Mouse (Mus musculus) ovary, adult 2 months (tissue): ENCODE measurements around the gene Kif3b. TPM values are rescaled to one million over a fixed set of nuclear protein-coding genes. Genes with fewer than 3 reads are reported as not detected.

ENCODE experiments used
- polyA plus RNA-seq: library from polyadenylated mRNA; depleted of rRNA; stranded (reverse); fragments of >200 nt; gene quantifications from 2 replicates; pipeline ENCODE4 v1.2.3, GENCODE M21; 2012; rRNA removed

The Kif3b gene
- polyA plus RNA-seq, result 7.2 and 9.1 TPM in 2 replicates

DNA sequence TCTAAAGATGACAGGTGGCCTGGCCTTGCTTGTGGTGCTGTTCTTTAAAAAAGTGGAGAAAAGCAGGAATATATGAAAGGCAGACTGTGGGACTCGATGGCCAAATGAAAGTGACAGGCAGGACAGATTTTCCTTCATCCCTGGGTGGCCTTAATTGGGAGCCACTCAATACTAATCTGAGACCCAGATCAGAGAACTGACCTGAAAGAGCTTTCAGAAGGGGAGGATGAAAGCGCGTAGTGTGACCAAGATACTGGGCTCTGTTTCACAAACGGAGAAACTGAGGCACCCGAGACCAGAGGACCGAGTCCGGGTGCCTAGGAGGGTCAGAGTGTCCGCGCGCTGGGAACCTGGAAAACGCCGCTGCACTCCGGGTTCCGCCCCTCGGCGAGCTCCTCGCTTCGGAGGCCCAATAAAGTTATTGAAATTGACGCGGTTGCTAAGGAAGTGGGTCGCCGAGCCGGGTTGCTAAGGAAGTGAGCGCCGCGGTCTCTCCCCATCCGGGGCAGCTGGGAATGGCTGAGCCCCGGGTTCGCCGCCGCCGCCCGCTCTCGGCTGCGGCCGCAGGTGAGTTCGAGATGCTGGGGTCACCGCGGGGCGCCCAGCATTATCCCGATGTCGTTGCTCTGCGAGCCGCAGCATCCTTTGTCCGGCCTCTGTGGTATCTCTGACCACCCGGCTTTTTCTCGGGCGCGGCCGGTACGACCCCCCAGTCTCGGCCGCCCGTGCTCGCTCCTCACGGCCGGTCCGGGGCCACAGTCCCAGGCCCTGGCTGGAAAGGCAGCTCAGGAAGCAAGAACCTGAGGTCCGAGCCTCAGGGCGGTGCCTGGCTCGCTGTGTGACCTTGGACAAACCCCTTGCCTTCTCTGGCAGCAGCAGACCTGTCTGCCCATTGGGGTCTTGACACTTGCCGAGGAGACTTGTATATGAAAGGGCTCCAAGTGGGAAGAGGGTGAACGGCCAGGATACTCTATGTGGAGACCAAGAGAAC is at the start of gene Kif3b:
TSS of gene Kif3b (plus strand) at position 476 of the 991 bp plus-strand sequence.

DNA sequence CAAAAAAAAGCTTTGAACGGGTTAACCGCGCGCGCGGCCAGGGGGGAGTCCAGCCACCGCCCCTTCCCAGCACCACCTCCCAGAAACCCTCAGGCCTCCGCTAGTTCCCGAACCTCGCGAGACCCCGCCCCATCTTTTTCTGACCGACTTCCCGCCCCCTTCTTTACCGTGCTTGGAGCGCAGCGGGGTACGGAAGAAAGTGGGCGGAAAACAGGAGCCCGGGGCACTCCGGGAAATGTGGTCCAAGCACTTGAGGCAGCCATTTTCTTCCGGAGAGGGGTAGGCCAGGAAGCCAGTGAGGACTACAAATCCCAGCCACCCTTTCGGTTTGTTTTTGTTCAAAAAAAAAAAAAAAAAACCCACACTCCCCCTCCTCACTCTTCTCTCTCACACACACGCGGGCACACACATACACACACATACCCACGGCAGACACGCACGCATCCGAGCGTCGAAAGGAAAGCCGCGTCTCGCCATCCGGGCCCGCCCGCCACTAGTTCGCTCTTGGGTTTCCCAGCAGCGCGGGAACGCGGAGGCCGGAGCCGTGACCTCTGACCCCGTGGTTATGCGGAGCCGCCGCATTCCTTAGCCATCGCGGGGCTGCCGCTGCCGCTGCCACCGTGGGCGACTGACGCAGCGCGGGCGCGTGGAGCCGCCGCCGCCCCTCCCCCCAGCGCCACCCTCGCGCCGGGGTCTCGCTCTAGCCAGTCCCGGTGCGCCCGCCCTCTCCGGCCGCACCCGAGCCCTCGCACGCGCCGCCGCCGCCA is 54.4 kb downstream of the Kif3b start, which contains the start of gene Asxl1:
TSS of gene Asxl1 (plus strand) at position 376 of the 767 bp plus-strand sequence.

Other genes with a start within 250 kb of the Kif3b start
- 30.9 and 35.6 TPM in 2 replicates for gene Ccm2l, start 225.5 kb upstream of the Kif3b start, polyA plus RNA-seq
- 8.4 and 10.4 TPM in 2 replicates for gene Hck, start 182.9 kb upstream of the Kif3b start, polyA plus RNA-seq
- gene Tm9sf4, start 130.1 kb upstream of the Kif3b start, polyA plus RNA-seq, result 39.1 and 46.2 TPM in 2 replicates
- gene Tspyl3, start 66.0 kb upstream of the Kif3b start, polyA plus RNA-seq, result 11.0 and 11.5 TPM in 2 replicates
- gene Plagl2, start 50.0 kb upstream of the Kif3b start, polyA plus RNA-seq, result 6.9 and 7.8 TPM in 2 replicates
- gene Pofut1, start 49.9 kb upstream of the Kif3b start, polyA plus RNA-seq, result 37.6 and 38.4 TPM in 2 replicates
- 16.8 and 17.6 TPM in 2 replicates for gene Asxl1, start 54.4 kb downstream of the Kif3b start, polyA plus RNA-seq
- not detected in 2 replicates for gene 4930404H24Rik, start 201.4 kb downstream of the Kif3b start, polyA plus RNA-seq
- gene Nol4l, start 238.6 kb downstream of the Kif3b start, polyA plus RNA-seq, result 15.1 and 25.6 TPM in 2 replicates